Mouse (Mus musculus) cerebellum, adult 8-10 months (tissue): ENCODE results near the gene Efcab14.

ENCODE experiments used
- DNase-seq: peaks from one replicate; pipeline ENCODE4 v3.0.0; 2022

The Efcab14 gene

GRCm38 (mm10) chr4:115780269-115780668 lies 42.7 kb downstream of the Efcab14 start:
- no peak for DNase-seq

GRCm38 (mm10) chr4:115780918-115781317 lies 43.4 kb downstream of the Efcab14 start, which contains the start of gene Tex38:
Gene Tex38 (minus strand): TSS chr4:115781018.
- DNase-seq: no peak

- no peak for DNase-seq
Observed at GRCm38 (mm10) chr4:115782026-115782805, 44.7 kb downstream of the Efcab14 start.

GRCm38 (mm10) chr4:115784769-115785510 lies 47.4 kb downstream of the Efcab14 start, which contains the start of gene Atpaf1:
Gene Atpaf1 (plus strand): TSS chr4:115784812.
- DNase-seq: peak; percentile 78

- no peak for DNase-seq
Observed at GRCm38 (mm10) chr4:115785511-115786034, 48.0 kb downstream of the Efcab14 start.

- DNase-seq: no peak
Observed at GRCm38 (mm10) chr4:115790864-115791263, 53.3 kb downstream of the Efcab14 start.

GRCm38 (mm10) chr4:115795360-115795759 lies 57.8 kb downstream of the Efcab14 start:
- no peak for DNase-seq

- DNase-seq: no peak
Observed at GRCm38 (mm10) chr4:115799981-115800380, 62.4 kb downstream of the Efcab14 start.

GRCm38 (mm10) chr4:115812326-115812725 lies 74.8 kb downstream of the Efcab14 start:
- no peak for DNase-seq

- DNase-seq: no peak
Observed at GRCm38 (mm10) chr4:115815606-115816005, 78.1 kb downstream of the Efcab14 start.

GRCm38 (mm10) chr4:115820199-115820598 lies 82.7 kb downstream of the Efcab14 start:
- DNase-seq: no peak

GRCm38 (mm10) chr4:115820944-115821343 lies 83.4 kb downstream of the Efcab14 start:
- no peak for DNase-seq

GRCm38 (mm10) chr4:115821431-115821830 lies 83.9 kb downstream of the Efcab14 start:
- no peak for DNase-seq

GRCm38 (mm10) chr4:115821928-115822327 lies 84.4 kb downstream of the Efcab14 start:
- no peak for DNase-seq

- no peak for DNase-seq
Observed at GRCm38 (mm10) chr4:115824178-115824577, 86.6 kb downstream of the Efcab14 start.

GRCm38 (mm10) chr4:115825271-115825670 lies 87.7 kb downstream of the Efcab14 start:
- DNase-seq: no peak
